Mouse (Mus musculus): ENCODE measurements around the gene Irf2bp2.

GRCm38 (mm10) chr8:126641568-126642295 is 47.9 kb upstream of the Irf2bp2 start:
- TF ChIP-seq POLR2A (IDR thresholded peaks at IDR 0.05; ENCODE audit: borderline replicate concordance, extremely low read depth, insufficient read depth, insufficient read length, poor library complexity, severe bottlenecking): no peak
- no peak for TF ChIP-seq CTCF (IDR thresholded peaks at IDR 0.05; ENCODE audit: borderline replicate concordance, extremely low read depth, insufficient read depth, insufficient read length)
